Mouse (Mus musculus): ENCODE measurements around the gene Olfr356. TPM values are rescaled to one million over a fixed set of nuclear protein-coding genes. Genes with fewer than 3 reads are reported as not detected.

The Olfr356 gene
- total RNA-seq (2022): not detected

GRCm38 (mm10) chr2:36936821-36937220 lies at the start of gene Olfr356:
Olfr356 (plus strand) TSS chr2:36937121.
- DNase-seq: no peak

GRCm38 (mm10) chr2:36892836-36893235 lies 44.1 kb upstream of the Olfr356 start, which contains the start of gene Olfr353:
Olfr353 (minus strand) TSS chr2:36892936.
- no peak for DNase-seq

GRCm38 (mm10) chr2:36897114-36897513 lies 39.8 kb upstream of the Olfr356 start:
- no peak for DNase-seq

- no peak for DNase-seq
Observed at GRCm38 (mm10) chr2:36905380-36905779, 31.5 kb upstream of the Olfr356 start, which contains the start of gene Olfr354. Olfr354 (plus strand) TSS chr2:36905680.

- DNase-seq: no peak
Observed at GRCm38 (mm10) chr2:36928797-36929196, 8.1 kb upstream of the Olfr356 start, which contains the start of gene Olfr355. Olfr355 (minus strand) TSS chr2:36928897.

Other genes with a start within 250 kb of the Olfr356 start
- not detected for gene Olfr347, start 205.2 kb upstream of the Olfr356 start, total RNA-seq (2022)
- gene Olfr348, start 152.8 kb upstream of the Olfr356 start, total RNA-seq (2022): not detected
- gene Olfr50, start 146.6 kb upstream of the Olfr356 start, total RNA-seq (2022): not detected
- gene Olfr3, start 120.1 kb upstream of the Olfr356 start, total RNA-seq (2022): not detected
- not detected for gene Olfr350, start 90.8 kb upstream of the Olfr356 start, total RNA-seq (2022)
- not detected for gene Olfr351, start 74.5 kb upstream of the Olfr356 start, total RNA-seq (2022)
- gene Olfr352, start 68.7 kb upstream of the Olfr356 start, total RNA-seq (2022): not detected
- gene Olfr353, start 44.2 kb upstream of the Olfr356 start, total RNA-seq (2022): not detected
- gene Olfr354, start 31.4 kb upstream of the Olfr356 start, total RNA-seq (2022): not detected
- not detected for gene Olfr355, start 8.2 kb upstream of the Olfr356 start, total RNA-seq (2022)
- gene Olfr357, start 56.7 kb downstream of the Olfr356 start, total RNA-seq (2022): not detected
- not detected for gene Olfr358, start 72.2 kb downstream of the Olfr356 start, total RNA-seq (2022)
- gene Olfr360, start 128.6 kb downstream of the Olfr356 start, total RNA-seq (2022): not detected
- gene Olfr361, start 152.2 kb downstream of the Olfr356 start, total RNA-seq (2022): not detected
- not detected for gene Olfr362, start 180.8 kb downstream of the Olfr356 start, total RNA-seq (2022)
- not detected for gene Olfr364-ps1, start 202.2 kb downstream of the Olfr356 start, total RNA-seq (2022)